Mouse (Mus musculus) heart, embryonic 15.5 days (tissue): Measurements from ENCODE around the gene Ttc6. TPM values are rescaled to one million over a fixed set of nuclear protein-coding genes. Genes with fewer than 3 reads are reported as not detected.

Source experiments
- ATAC-seq: fragments of 200-750 bp; cut with Nextera tagmentation; replicated peaks from 2 replicates; pipeline ENCODE4 v1.8.0; 2017; ENCODE audit warnings: low read depth, moderate TSS enrichment; ENCODE audit not compliant: insufficient number of reproducible peaks, insufficient read depth, low FRiP score
- H3K27ac ChIP-seq: fragments of 300-500 bp; sonication (generic); 2 replicates; pipeline ENCODE4 v1.5.1; 2015; ENCODE audit warnings: mild to moderate bottlenecking, inconsistent platforms
- H3K27me3 ChIP-seq: fragments of 300-500 bp; sonication (generic); 2 replicates; pipeline ENCODE4 v1.6.1; 2015; ENCODE audit warnings: inconsistent platforms
- H3K36me3 ChIP-seq: fragments of 300-500 bp; sonication (generic); 2 replicates; pipeline ENCODE4 v1.6.1; 2015; ENCODE audit warnings: mild to moderate bottlenecking, inconsistent platforms
- H3K4me1 ChIP-seq: fragments of 300-500 bp; sonication (generic); replicated peaks from 2 replicates; pipeline ENCODE4 v1.6.1; 2015; ENCODE audit warnings: inconsistent platforms
- H3K4me2 ChIP-seq: fragments of 300-500 bp; sonication (generic); 2 replicates; pipeline ENCODE4 v1.6.1; 2015; ENCODE audit warnings: inconsistent platforms, mild to moderate bottlenecking, moderate library complexity
- H3K4me3 ChIP-seq: fragments of 300-500 bp; sonication (generic); 2 replicates; pipeline ENCODE4 v1.5.1; 2015; ENCODE audit warnings: mild to moderate bottlenecking, inconsistent platforms
- H3K9ac ChIP-seq: fragments of 300-500 bp; sonication (generic); 2 replicates; pipeline ENCODE4 v1.6.1; 2015; ENCODE audit warnings: mild to moderate bottlenecking, inconsistent platforms
- H3K9me3 ChIP-seq: fragments of 300-500 bp; sonication (generic); replicated peaks from 2 replicates; pipeline ENCODE4 v1.6.1; 2016; ENCODE audit warnings: inconsistent platforms
- WGBS: fragments of 180-500 bp; shearing (Covaris S2); methylation state at CpG from one replicate; pipeline ENCODE4 v1.1.7; 2015; ENCODE audit warnings: mixed read lengths; 5-methylcytosine and 5-hydroxymethylcytosine counted together
- polyA plus RNA-seq: library from polyadenylated mRNA; unstranded; fragments of >200 nt; fragmentation: Nextera tagmentation; extraction: Ambion mirVana; gene quantifications from 2 replicates; pipeline ENCODE4 v1.2.1, GENCODE M21; 2015

Ttc6 gene
- polyA plus RNA-seq, 1 experiment from 2014 or later = 0.42 TPM

DNA sequence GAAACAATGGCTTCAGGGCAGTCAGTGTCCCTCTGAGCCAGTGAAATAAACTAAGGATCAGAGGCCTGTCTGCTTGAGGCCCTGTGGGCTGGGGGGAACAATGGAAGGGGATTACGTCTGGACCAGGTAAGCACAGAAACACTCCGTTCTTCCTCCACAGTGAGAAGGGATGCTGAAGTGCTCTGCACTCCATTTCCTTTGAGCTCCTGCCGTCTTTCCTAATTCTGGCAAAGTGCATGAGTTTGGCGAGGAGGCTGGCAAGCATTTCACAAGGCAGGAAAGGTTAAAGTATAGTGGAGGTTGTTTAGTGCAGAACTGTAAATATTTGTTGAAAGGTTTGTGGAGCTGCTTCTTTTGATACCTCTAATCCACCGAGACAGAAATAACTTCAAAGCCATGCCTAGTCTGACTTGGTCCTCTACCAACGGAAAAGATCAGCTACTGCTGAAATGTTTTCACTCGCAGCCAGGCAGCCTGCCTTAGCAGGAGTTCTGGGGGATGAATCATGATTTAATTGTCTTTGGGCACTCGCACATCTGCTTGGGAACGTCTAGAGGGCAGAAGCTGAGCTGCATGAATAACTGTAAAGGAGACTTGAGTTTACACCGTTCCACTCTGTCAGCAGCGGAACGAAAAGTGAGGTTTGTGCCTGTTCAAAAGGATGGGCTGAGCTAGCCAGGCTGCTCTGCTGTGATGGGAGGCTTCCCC lies 212.5 kb downstream of the Ttc6 start:
- Histone ChIP-seq H3K9ac (no peak overlapping the region), H3K4me2 (peak overlapping the region; percentile 58), H3K4me3 (peak overlapping the region; percentile 20), H3K36me3 (no peaks in the 10 kb centered on the region), H3K9me3 (no peaks in the 10 kb centered on the region), H3K4me1 (peaks cover 8% of the 10 kb centered on the region; the same call in 1 of the 2 replicates), H3K27me3 (no peaks in the 10 kb centered on the region), H3K27ac (no peak overlapping the region)
- WGBS = 11% methylated on average over 12 of the region's 12 CpGs
- ATAC-seq = no peak; the same call in 1 of the 2 replicates

DNA sequence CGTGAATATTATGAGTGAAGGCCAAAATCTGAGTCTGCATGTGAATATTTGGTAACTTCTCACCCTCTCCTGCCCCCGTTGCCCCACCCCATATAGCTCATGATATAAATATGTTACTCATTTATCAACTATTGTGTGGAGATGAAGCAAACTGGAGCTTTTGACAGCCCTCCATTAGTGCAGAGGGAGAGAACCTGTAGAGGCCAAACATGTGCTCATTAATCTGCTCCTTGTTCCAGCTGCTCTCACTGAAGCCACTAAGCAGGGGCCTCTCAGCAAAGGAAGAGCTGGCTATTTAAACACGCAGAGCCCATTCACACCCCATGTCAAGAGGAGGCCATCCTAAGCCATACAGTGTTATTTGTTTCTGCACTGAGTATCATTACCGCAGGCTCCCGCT lies 218.0 kb downstream of the Ttc6 start:
- no peaks in the 10 kb centered on the region for H3K4me1 ChIP-seq
- no peaks in the 10 kb centered on the region for H3K27me3 ChIP-seq
- H3K9me3 ChIP-seq = no peaks in the 10 kb centered on the region
- no peak overlapping the region for H3K27ac ChIP-seq
- no peak overlapping the region for H3K9ac ChIP-seq
- no peaks in the 10 kb centered on the region for H3K36me3 ChIP-seq
- WGBS = 76% methylated on average over 5 of the region's 5 CpGs
- H3K4me2 ChIP-seq = no peak overlapping the region
- H3K4me3 ChIP-seq = no peak overlapping the region
- no peak for ATAC-seq

- no peak overlapping the region for H3K4me2 ChIP-seq
- 19% methylated on average over 5 of the region's 5 CpGs for WGBS
- H3K9ac ChIP-seq = no peak overlapping the region
- H3K27me3 ChIP-seq = no peaks in the 10 kb centered on the region
- no peak overlapping the region for H3K4me3 ChIP-seq
- no peak overlapping the region for H3K27ac ChIP-seq
- no peaks in the 10 kb centered on the region for H3K4me1 ChIP-seq
- H3K36me3 ChIP-seq = no peaks in the 10 kb centered on the region
- H3K9me3 ChIP-seq = no peaks in the 10 kb centered on the region
- ATAC-seq = no peak
These were observed 223.6 kb downstream of the Ttc6 start for GRCm38 (mm10) chr12:57787471-57787870.

Other genes starting within 250 kb of the Ttc6 start
- gene Foxa1, start 17.2 kb upstream of the Ttc6 start, polyA plus RNA-seq = 0.57 and 2.7 TPM in 2 replicates